Mouse (Mus musculus) limb, embryonic 10.5 days (tissue): ENCODE measurements around the gene Ostc. TPM values are rescaled to one million over a fixed set of nuclear protein-coding genes. Genes with fewer than 3 reads are reported as not detected.

Experiments used
- DNase-seq: peaks from one replicate; pipeline ENCODE4 v3.0.0-alpha.2; 2017; ENCODE audit warnings: low spot score
- H3K27ac ChIP-seq: fragments of 300-500 bp; sonication (generic); 2 replicates; pipeline ENCODE4 v1.5.1; 2016; ENCODE audit warnings: mild to moderate bottlenecking
- H3K27me3 ChIP-seq: fragments of 300-500 bp; sonication (generic); 2 replicates; pipeline ENCODE4 v1.6.1; 2016; ENCODE audit warnings: low read depth, mild to moderate bottlenecking; ENCODE audit not compliant: poor library complexity, severe bottlenecking
- H3K36me3 ChIP-seq: fragments of 300-500 bp; sonication (generic); 2 replicates; pipeline ENCODE4 v1.6.1; 2016; ENCODE audit warnings: mild to moderate bottlenecking, moderate library complexity
- H3K4me1 ChIP-seq: fragments of 300-500 bp; sonication (generic); 2 replicates; pipeline ENCODE4 v1.6.1; 2016
- H3K4me3 ChIP-seq: fragments of 300-500 bp; sonication (generic); 2 replicates; pipeline ENCODE4 v1.5.1; 2016; ENCODE audit warnings: mild to moderate bottlenecking, moderate library complexity
- H3K9me3 ChIP-seq: fragments of 300-500 bp; sonication (generic); replicated peaks from 2 replicates; pipeline ENCODE4 v1.6.1; 2016; ENCODE audit warnings: mild to moderate bottlenecking
- WGBS: fragments of 180-500 bp; shearing (Covaris S2); methylation state at CpG from one replicate; pipeline ENCODE4 v1.1.7; 2016; 5-methylcytosine and 5-hydroxymethylcytosine counted together
- polyA plus RNA-seq: library from polyadenylated mRNA; unstranded; fragments of >200 nt; fragmentation: Nextera tagmentation; extraction: Ambion mirVana; gene quantifications from 2 replicates; pipeline ENCODE4 v1.2.1, GENCODE M21; 2016

Ostc gene
- polyA plus RNA-seq, 1 experiment from 2014 or later = 371 TPM

DNA sequence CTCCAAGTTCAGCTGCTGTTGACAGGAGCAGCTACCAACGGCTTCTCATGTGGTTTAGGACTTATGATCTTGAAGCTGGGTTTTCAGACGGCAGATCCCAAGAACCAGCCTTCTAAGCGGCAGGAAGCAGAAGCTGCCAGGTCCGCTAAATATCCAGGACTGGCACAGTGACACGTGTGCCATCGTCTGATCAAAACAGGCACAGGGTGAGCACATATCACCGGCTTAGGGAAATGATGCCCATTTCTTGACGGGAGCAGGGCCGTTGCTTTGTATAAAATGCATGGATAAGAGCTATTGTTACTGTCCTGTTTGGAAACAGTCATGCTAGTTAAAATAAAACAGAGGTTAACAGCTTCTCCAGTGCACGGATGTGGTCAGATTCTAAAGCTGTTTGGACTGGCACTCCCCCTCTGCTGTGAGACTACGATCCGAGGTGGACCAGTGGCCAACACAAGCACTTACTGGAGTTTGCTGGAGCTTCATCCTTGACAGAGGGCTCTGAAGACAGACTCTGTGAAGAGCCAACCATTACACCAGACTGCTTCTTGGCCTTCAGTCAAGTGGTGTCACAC lies 17.6 kb downstream of the Ostc start:
- Histone ChIP-seq H3K9me3 (no peaks in the 10 kb centered on the region), H3K36me3 (peaks cover 28% of the 10 kb centered on the region), H3K27me3 (no peaks in the 10 kb centered on the region), H3K4me3 (peak overlapping the region; percentile 44), H3K27ac (peak overlapping the region; percentile 61), H3K4me1 (peaks cover 16% of the 10 kb centered on the region)
- 48% methylated on average over 12 of the region's 12 CpGs for WGBS
- no peak for DNase-seq

GRCm38 (mm10) chr3:130690834-130691595 lies 18.2 kb downstream of the Ostc start:
- H3K9me3 ChIP-seq = no peaks in the 10 kb centered on the region
- H3K27ac ChIP-seq = peak overlapping the region; percentile 61
- peak; percentile 63 for DNase-seq
- peaks cover 16% of the 10 kb centered on the region for H3K4me1 ChIP-seq
- H3K4me3 ChIP-seq = peak overlapping the region; percentile 44
- WGBS = 11% methylated on average over 20 of the region's 20 CpGs
- no peaks in the 10 kb centered on the region for H3K27me3 ChIP-seq
- peaks cover 21% of the 10 kb centered on the region for H3K36me3 ChIP-seq

- H3K4me3 ChIP-seq = no peak overlapping the region
- H3K27ac ChIP-seq = no peak overlapping the region
- H3K4me1 ChIP-seq = peaks cover 16% of the 10 kb centered on the region
- peaks cover 7% of the 10 kb centered on the region for H3K36me3 ChIP-seq
- peak; percentile 90 for DNase-seq
- H3K9me3 ChIP-seq = no peaks in the 10 kb centered on the region
- 15% methylated on average over 12 of the region's 12 CpGs for WGBS
- H3K27me3 ChIP-seq = no peaks in the 10 kb centered on the region
Observed at GRCm38 (mm10) chr3:130689630-130690029, 19.6 kb downstream of the Ostc start.

- no peaks in the 10 kb centered on the region for H3K9me3 ChIP-seq
- no peak overlapping the region for H3K4me3 ChIP-seq
- WGBS = 95% methylated on average over 1 of the region's 1 CpGs
- no peak for DNase-seq
- H3K27ac ChIP-seq = no peak overlapping the region
- no peaks in the 10 kb centered on the region for H3K36me3 ChIP-seq
- H3K4me1 ChIP-seq = peaks cover 16% of the 10 kb centered on the region
- H3K27me3 ChIP-seq = no peaks in the 10 kb centered on the region
Observed at GRCm38 (mm10) chr3:130687051-130687450, 22.2 kb downstream of the Ostc start.

- H3K4me1 ChIP-seq = 0 out of 2 replicates have a peak, but pooled peaks cover 5% of the 10 kb centered on the region
- H3K36me3 ChIP-seq = no peaks in the 10 kb centered on the region
- DNase-seq = no peak
- no peak overlapping the region for H3K27ac ChIP-seq
- H3K9me3 ChIP-seq = no peaks in the 10 kb centered on the region
- 90% methylated on average over 8 of the region's 8 CpGs for WGBS
- no peaks in the 10 kb centered on the region for H3K27me3 ChIP-seq
- no peak overlapping the region for H3K4me3 ChIP-seq
Observed at GRCm38 (mm10) chr3:130685014-130685366, 24.3 kb downstream of the Ostc start.

DNA sequence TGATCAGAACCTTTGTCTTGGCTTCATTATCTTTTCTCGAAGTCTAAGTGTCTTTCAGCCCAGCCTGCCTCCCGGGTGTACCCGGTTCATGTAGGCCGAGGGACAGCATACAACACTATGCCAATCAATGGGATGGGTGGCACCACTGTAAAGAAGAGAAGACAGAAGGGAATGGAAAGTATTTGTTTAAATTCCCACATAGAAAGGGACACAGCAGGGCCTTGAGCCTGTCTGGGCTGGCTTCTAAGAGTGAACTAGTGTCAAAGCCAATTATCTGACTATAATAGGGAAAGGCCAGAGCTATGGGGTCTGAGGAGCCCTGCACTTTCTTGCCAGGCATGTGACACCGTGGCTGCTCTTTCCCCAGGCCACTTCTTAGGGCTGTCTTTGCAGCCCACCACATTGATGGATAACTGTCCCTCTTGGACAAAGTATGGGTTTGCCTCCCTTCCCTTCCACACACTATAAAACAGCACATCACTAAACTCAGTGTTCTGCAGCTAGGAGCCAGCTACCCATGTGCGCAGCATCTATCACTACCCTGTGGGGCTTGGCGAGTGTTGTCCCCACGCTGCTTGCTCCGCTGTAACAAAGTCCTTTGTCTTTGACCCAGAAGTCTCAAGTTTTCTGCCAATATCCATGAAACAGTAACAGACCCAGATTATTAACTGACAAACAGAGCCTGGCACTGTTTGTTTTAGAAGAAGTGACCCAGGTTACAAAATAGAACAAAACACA lies 24.8 kb downstream of the Ostc start:
- H3K4me1 ChIP-seq = peaks cover 3% of the 10 kb centered on the region; the same call in 1 of the 2 replicates
- no peaks in the 10 kb centered on the region for H3K36me3 ChIP-seq
- H3K4me3 ChIP-seq = no peak overlapping the region
- H3K9me3 ChIP-seq = no peaks in the 10 kb centered on the region
- H3K27ac ChIP-seq = no peak overlapping the region
- WGBS = 93% methylated on average over 9 of the region's 9 CpGs
- no peaks in the 10 kb centered on the region for H3K27me3 ChIP-seq
- no peak for DNase-seq

GRCm38 (mm10) chr3:130683836-130684235 lies 25.4 kb downstream of the Ostc start:
- no peaks in the 10 kb centered on the region for H3K9me3 ChIP-seq
- DNase-seq = no peak
- H3K27me3 ChIP-seq = no peaks in the 10 kb centered on the region
- H3K4me3 ChIP-seq = no peak overlapping the region
- no peaks in the 10 kb centered on the region for H3K36me3 ChIP-seq
- peaks cover 3% of the 10 kb centered on the region; the same call in 1 of the 2 replicates for H3K4me1 ChIP-seq
- WGBS = 79% methylated on average over 8 of the region's 8 CpGs
- H3K27ac ChIP-seq = no peak overlapping the region

- no peaks in the 10 kb centered on the region for H3K27me3 ChIP-seq
- no peaks in the 10 kb centered on the region for H3K9me3 ChIP-seq
- H3K4me3 ChIP-seq = no peak overlapping the region
- 87% methylated on average over 9 of the region's 9 CpGs for WGBS
- peaks cover 8% of the 10 kb centered on the region; the same call in 1 of the 2 replicates for H3K4me1 ChIP-seq
- H3K27ac ChIP-seq = no peak overlapping the region
- no peaks in the 10 kb centered on the region for H3K36me3 ChIP-seq
- no peak for DNase-seq
Observed at GRCm38 (mm10) chr3:130682183-130682582, 27.1 kb downstream of the Ostc start.

DNA sequence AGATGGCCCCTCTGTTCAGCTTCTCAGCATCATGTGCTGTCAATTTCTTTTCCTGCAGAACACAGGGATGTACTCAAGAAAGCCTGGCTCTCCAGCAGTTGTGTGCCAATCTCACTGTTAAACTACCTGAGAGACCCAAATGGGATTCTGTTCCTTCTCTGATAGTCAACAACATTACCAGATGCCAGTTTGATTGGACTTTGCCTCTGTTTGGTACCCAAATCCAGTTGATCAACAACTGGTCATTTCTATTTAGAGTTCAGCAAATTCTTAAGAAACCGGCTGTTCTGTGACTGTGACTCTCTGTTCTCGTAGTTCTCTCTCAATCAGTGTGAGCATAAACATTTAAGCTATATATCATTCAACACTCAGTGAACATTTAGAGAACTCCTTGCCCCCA lies 28.0 kb downstream of the Ostc start:
- Histone ChIP-seq H3K4me3 (no peak overlapping the region), H3K9me3 (no peaks in the 10 kb centered on the region), H3K4me1 (peaks cover 8% of the 10 kb centered on the region; the same call in 1 of the 2 replicates), H3K27ac (no peak overlapping the region), H3K36me3 (no peaks in the 10 kb centered on the region), H3K27me3 (no peaks in the 10 kb centered on the region)
- no peak for DNase-seq
- WGBS = 85% methylated on average over 2 of the region's 2 CpGs

- H3K27ac ChIP-seq = no peak overlapping the region
- no peaks in the 10 kb centered on the region for H3K36me3 ChIP-seq
- H3K4me3 ChIP-seq = no peak overlapping the region
- H3K27me3 ChIP-seq = no peaks in the 10 kb centered on the region
- no peak for DNase-seq
- WGBS = 93% methylated on average over 19 of the region's 19 CpGs
- H3K9me3 ChIP-seq = no peaks in the 10 kb centered on the region
- peaks cover 13% of the 10 kb centered on the region for H3K4me1 ChIP-seq
Observed at GRCm38 (mm10) chr3:130677671-130678460, 31.4 kb downstream of the Ostc start.

- no peak for DNase-seq
- H3K4me3 ChIP-seq = no peak overlapping the region
- H3K36me3 ChIP-seq = no peaks in the 10 kb centered on the region
- WGBS = 71% methylated on average over 14 of the region's 14 CpGs
- no peaks in the 10 kb centered on the region for H3K9me3 ChIP-seq
- no peak overlapping the region for H3K27ac ChIP-seq
- H3K4me1 ChIP-seq = peaks cover 13% of the 10 kb centered on the region; the same call in 1 of the 2 replicates
- H3K27me3 ChIP-seq = no peaks in the 10 kb centered on the region
Observed at GRCm38 (mm10) chr3:130671291-130671690, 38.0 kb downstream of the Ostc start.

- Histone ChIP-seq H3K27ac (no peak overlapping the region), H3K27me3 (no peaks in the 10 kb centered on the region), H3K9me3 (no peaks in the 10 kb centered on the region), H3K36me3 (no peaks in the 10 kb centered on the region), H3K4me3 (no peak overlapping the region), H3K4me1 (no peaks in the 10 kb centered on the region)
- no peak for DNase-seq
- WGBS = 96% methylated on average over 3 of the region's 3 CpGs
Observed at GRCm38 (mm10) chr3:130662496-130662895, 46.7 kb downstream of the Ostc start.
